Mouse (Mus musculus): ENCODE measurements at regions not wholly inside any gene's neighbourhood (a gene's known extent, or its start where the extent isn't known, plus 50 kb on each side); places are given as distances from the start of the nearest gene placed in this dataset.

DNA sequence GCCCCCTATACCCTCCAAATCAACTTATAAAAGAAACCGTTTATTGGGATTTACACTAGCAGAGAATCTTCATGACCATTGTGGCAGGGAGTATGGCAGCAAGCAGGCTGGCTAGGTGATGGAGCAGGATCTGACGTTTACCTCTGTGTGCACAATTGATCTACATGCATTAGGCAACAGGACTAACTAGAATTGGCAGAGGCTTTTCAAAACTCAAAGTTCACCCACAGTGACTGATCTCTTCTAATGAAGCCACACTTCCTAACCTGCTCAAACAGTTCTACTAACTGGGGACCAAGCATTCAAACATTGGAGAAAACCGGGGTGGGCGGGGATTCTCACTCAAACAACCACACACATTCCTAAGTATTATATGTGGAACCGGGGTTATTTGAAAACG lies 1382.9 kb upstream of the Tenm2 start:
- DNase-seq (ENCODE audit: low read depth, low spot score), result no peak

GRCm38 (mm10) chr11:38600971-38601370 lies 1365.2 kb upstream of the Tenm2 start:
- no peak for DNase-seq (ENCODE audit: low read depth, low spot score)

DNA sequence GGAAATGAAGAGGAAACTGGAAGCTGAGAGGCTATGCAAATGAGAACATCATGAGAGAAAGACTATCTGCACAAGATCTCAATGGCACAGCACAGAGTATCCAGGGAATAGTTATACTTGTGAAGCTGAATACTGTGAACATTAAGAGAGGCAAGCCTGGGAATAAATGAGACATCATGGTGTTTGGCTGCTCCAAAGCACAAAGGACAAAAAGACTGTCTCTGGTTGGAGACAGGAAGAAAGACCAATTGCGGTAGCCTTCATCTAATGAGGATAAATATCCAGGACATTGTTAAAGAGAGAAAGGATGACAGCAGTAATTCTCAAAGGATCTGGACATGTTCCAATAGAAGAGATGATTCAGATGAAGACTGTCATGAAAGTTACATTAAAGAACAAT lies 1332.8 kb upstream of the Tenm2 start:
- DNase-seq (ENCODE audit: low read depth, low spot score), result no peak

GRCm38 (mm10) chr11:38543893-38544292 lies 1308.1 kb upstream of the Tenm2 start:
- peak; percentile 13 for DNase-seq (ENCODE audit: low read depth, low spot score)

- no peak for DNase-seq (ENCODE audit: low read depth, low spot score)
These were observed 1304.3 kb upstream of the Tenm2 start for GRCm38 (mm10) chr11:38540097-38540496.

DNA sequence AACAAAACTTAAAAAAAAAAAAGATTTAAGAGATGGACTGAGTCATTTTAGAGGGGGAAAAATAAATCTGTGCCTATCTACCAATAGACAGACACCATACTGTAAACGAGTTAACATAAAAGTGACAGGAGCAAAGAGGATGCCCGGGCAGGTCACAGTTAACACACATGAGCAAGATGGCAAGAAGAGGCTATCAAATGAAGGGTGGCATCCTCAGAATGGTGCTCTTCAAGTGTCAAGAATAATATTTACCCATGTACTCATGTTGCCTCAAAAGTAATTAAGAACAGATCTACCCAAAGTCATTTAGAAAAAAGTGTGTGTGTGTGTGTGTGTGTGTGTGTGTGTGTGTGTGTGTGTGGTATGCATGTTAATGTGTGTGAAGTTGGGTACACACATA lies 1296.5 kb upstream of the Tenm2 start:
- DNase-seq (ENCODE audit: low read depth, low spot score), result no peak

DNA sequence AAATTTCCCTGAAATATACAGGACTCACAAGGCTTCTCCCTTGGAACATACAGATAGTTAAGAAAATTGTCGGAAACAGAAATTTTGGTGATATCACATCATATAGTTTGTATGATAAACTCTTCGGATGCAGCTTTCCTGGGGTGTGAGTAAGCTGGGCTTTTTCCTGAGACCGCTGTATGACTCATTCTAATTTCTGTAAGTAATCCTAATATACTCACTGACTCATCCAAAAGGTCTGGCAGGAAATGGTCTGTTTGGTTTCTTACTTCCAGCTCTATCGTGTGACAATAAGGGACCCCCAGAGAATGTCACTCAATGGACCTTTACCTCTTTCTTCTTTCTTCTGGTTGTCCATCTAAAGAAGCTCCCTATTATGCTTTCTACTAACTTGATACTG lies 1273.9 kb upstream of the Tenm2 start:
- DNase-seq (ENCODE audit: low read depth, low spot score), result no peak

GRCm38 (mm10) chr11:38464239-38464596 lies 1228.5 kb upstream of the Tenm2 start:
- no peak for DNase-seq (ENCODE audit: low read depth, low spot score)

GRCm38 (mm10) chr11:38463568-38464238 lies 1227.9 kb upstream of the Tenm2 start:
- DNase-seq (ENCODE audit: low read depth, low spot score), result no peak

GRCm38 (mm10) chr11:38443291-38443690 lies 1207.5 kb upstream of the Tenm2 start:
- no peak for DNase-seq (ENCODE audit: low read depth, low spot score)

- no peak for DNase-seq (ENCODE audit: low read depth, low spot score)
These were observed 1174.5 kb upstream of the Tenm2 start for GRCm38 (mm10) chr11:38410302-38410701.

- no peak for DNase-seq (ENCODE audit: low read depth, low spot score)
These were observed 1162.0 kb upstream of the Tenm2 start for GRCm38 (mm10) chr11:38397771-38398170.

DNA sequence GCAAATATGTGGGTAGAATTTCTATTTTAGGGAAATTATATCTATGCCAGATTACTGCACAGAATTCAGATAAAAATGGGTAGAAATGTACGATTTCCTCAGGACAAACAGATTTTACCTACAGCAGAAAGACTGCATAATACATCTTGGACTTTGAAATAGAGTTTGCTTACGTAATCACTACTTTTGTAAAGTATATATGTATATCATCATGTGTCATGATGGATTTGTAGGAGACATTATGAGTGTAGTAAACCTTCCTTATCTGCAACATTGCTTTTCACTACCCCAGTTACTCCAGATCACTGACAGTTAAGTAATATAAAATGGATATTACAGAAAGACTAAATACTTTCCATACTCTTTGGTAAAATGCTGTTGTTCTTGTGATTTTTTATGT lies 1151.2 kb upstream of the Tenm2 start:
- DNase-seq (ENCODE audit: low read depth, low spot score), result no peak

- no peak for DNase-seq (ENCODE audit: low read depth, low spot score)
These were observed 1110.7 kb upstream of the Tenm2 start for GRCm38 (mm10) chr11:38346442-38346841.

DNA sequence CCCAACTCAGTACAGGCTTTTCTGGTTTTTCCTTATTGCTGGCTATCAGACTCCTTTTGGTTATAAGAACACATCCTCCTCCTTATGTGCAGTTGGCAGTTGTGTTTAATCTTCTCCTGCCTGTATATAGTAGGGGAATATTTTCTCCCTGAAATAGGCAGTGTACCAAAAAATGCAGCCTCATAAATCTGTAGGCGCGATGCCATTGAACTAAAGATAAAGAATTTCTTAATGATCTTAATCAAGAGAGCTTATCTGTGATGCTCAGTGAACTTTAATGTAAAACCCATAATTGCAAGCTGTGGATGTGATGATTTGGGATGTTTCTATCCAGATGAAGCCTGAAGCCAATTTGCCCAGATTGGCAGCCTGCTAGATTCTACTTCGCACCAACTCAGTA lies 1099.6 kb upstream of the Tenm2 start:
- no peak for DNase-seq (ENCODE audit: low read depth, low spot score)

GRCm38 (mm10) chr11:38297693-38298092 lies 1061.9 kb upstream of the Tenm2 start:
- DNase-seq (ENCODE audit: low read depth, low spot score), result no peak

- DNase-seq (ENCODE audit: low read depth, low spot score), result no peak
These were observed 1055.5 kb upstream of the Tenm2 start for GRCm38 (mm10) chr11:38291289-38291688.

DNA sequence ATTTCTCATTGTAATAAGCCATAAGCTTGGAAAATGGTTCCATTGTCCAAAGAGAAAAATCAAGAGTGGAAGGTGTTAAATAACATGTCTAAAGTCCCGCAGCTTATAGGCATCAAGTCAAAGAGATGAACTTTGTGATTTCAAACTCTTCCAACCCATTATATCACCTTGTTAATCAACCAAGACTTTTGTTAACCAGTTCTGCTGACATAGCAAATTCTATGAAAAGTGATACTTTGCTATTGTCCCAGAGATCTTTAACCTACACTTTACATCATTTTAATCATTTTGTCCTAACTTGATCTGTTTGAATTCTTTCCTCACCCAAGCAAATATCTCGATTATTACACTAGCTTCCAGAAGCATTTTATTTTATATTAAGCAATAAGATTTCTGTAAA lies 1045.2 kb upstream of the Tenm2 start:
- no peak for DNase-seq (ENCODE audit: low read depth, low spot score)
